Mouse (Mus musculus): Measurements from ENCODE around the gene Auts2. TPM values are rescaled to one million over a fixed set of nuclear protein-coding genes. Genes with fewer than 3 reads are reported as not detected.

Auts2 gene
- polyA plus RNA-seq, 1 experiment, result 39.0 TPM

DNA sequence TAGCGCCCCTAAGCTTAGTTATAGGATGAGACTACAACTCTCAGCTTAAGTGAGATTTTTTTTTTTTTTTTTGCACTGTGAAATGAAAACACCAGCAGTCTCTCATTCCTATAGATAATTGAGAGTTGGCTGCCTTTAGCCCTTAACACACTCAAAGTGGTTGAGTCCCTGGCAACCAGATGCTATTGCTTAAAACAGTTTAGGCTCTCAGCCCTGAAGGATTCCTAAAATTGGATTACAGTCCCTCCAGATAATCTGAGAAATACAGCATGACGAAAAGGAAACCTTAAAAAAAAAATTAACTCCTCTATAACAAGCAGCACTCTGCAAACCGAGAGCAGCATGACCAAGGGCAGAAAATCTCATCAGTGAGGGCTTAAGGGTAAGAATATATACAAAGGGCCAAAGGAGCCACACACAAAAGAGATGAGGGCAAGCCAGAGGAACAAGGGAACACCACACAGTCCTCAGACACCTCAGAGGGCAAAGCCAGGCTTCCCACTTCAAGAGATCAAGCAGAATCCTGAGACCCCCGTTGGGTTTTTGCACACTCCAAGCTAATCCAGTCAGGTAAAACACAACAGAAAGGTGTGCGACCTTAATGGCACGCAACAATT, 274.7 kb downstream of the Auts2 start:
- no peak for TF ChIP-seq POLR2A (IDR thresholded peaks at IDR 0.05; ENCODE audit: borderline replicate concordance, insufficient read depth, low read length)
- no peak for TF ChIP-seq CTCF (IDR thresholded peaks at IDR 0.05; ENCODE audit: borderline replicate concordance, insufficient read depth, low read depth, low read length)
- DNase-seq, result no peak
- Histone ChIP-seq H3K27ac (ENCODE audit: insufficient read depth, low read length) (no peak overlapping the region), H3K27me3 (ENCODE audit: control insufficient read depth, insufficient read depth, low read length) (no peaks in the 10 kb centered on the region), H3K4me3 (replicated peaks; ENCODE audit: insufficient read depth, low read depth, low read length) (no peak overlapping the region), H3K4me1 (ENCODE audit: control insufficient read depth, insufficient read depth, low read length) (peaks cover 8% of the 10 kb centered on the region; the same call in 1 of the 2 replicates)
- WGBS, result 87% methylated on average over 6 of the region's 6 CpGs

DNA sequence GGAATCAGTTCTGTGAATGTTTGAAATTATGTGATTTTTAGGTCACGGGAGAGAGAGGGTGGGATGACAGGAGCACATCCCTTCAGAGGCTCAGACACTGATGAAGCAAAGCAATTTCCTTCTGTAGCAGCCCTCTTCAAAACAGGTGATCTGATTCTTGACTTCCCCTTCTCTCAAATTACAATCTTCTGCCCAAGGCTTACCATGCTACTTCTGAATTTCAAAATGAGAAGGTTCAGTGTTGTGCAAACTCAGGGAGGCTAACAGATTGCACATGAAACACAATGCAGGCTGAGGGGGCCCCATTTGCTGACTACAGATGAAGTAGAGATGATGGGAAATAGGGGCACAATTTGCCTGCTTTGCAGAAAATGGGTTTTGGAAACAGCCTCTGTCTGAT, 278.1 kb downstream of the Auts2 start:
- WGBS, result 62% methylated on average over 1 of the region's 1 CpGs
- H3K4me1 ChIP-seq (ENCODE audit: control insufficient read depth, insufficient read depth, low read length), result peaks cover 5% of the 10 kb centered on the region; the same call in 1 of the 2 replicates
- TF ChIP-seq CTCF (IDR thresholded peaks at IDR 0.05; ENCODE audit: borderline replicate concordance, insufficient read depth, low read depth, low read length) (no peak), POLR2A (IDR thresholded peaks at IDR 0.05; ENCODE audit: borderline replicate concordance, insufficient read depth, low read length) (no peak)
- H3K4me3 ChIP-seq (replicated peaks; ENCODE audit: insufficient read depth, low read depth, low read length), result no peak overlapping the region
- DNase-seq, result no peak
- no peaks in the 10 kb centered on the region for H3K27me3 ChIP-seq (ENCODE audit: control insufficient read depth, insufficient read depth, low read length)
- H3K27ac ChIP-seq (ENCODE audit: insufficient read depth, low read length), result no peak overlapping the region

DNA sequence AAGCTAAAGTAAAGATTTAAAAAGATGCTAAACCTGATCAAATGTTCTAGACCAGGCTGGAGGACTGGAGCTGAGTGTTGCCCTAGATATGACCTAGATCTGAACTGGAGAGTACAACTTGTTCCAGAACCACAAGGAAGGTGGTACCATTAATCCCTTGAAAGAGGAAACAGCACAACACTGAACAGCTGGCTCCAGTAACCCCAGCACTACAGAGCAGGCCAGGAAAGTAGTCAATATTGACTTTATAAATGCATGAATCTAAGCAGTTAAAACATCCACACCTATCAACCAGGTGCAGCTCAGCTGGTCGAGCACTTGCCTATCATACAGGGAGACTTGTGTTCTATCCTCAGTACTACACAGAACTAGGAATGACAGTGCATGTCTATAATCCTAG, 281.4 kb downstream of the Auts2 start:
- no peak for DNase-seq
- H3K27me3 ChIP-seq (ENCODE audit: control insufficient read depth, insufficient read depth, low read length), result no peaks in the 10 kb centered on the region

DNA sequence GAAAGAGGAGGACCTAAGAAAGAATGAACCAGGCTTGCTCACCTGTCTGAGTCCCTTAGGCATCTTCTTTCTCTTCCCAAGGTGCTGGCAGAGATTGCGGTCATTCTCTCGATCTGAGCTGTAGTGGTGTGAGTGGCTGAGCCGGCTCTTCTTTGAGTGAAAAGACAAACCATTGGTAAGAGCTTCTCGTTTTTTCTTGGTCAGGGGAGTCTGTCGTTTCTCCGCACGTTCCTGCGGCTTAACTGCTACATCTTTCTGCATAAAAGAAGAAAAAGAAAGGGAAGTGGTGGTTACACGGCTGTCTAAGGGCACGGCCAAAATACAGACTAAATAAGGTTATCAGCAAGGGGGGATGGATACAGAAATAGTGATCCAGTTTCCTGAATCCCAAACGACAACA, 284.3 kb downstream of the Auts2 start:
- TF ChIP-seq POLR2A (IDR thresholded peaks at IDR 0.05; ENCODE audit: borderline replicate concordance, insufficient read depth, low read length) (no peak), CTCF (IDR thresholded peaks at IDR 0.05; ENCODE audit: borderline replicate concordance, insufficient read depth, low read depth, low read length) (no peak)
- 94% methylated on average over 11 of the region's 11 CpGs for WGBS
- no peaks in the 10 kb centered on the region; the same call in 1 of the 2 replicates for H3K4me1 ChIP-seq (ENCODE audit: control insufficient read depth, insufficient read depth, low read length)
- no peak overlapping the region for H3K4me3 ChIP-seq (replicated peaks; ENCODE audit: insufficient read depth, low read depth, low read length)
- H3K27me3 ChIP-seq (ENCODE audit: control insufficient read depth, insufficient read depth, low read length), result no peaks in the 10 kb centered on the region
- H3K27ac ChIP-seq (ENCODE audit: insufficient read depth, low read length), result no peak overlapping the region
- DNase-seq, result no peak

More for the DNA sequence above, 281.4 kb downstream of the Auts2 start:
- no peak for TF ChIP-seq CTCF (IDR thresholded peaks at IDR 0.05; ENCODE audit: borderline replicate concordance, insufficient read depth, low read depth, low read length)
- H3K27ac ChIP-seq (ENCODE audit: insufficient read depth, low read length), result no peak overlapping the region
- H3K4me3 ChIP-seq (replicated peaks; ENCODE audit: insufficient read depth, low read depth, low read length), result no peak overlapping the region
- H3K4me1 ChIP-seq (ENCODE audit: control insufficient read depth, insufficient read depth, low read length), result peaks cover 5% of the 10 kb centered on the region; the same call in 1 of the 2 replicates
- 97% methylated on average over 1 of the region's 1 CpGs for WGBS

DNA sequence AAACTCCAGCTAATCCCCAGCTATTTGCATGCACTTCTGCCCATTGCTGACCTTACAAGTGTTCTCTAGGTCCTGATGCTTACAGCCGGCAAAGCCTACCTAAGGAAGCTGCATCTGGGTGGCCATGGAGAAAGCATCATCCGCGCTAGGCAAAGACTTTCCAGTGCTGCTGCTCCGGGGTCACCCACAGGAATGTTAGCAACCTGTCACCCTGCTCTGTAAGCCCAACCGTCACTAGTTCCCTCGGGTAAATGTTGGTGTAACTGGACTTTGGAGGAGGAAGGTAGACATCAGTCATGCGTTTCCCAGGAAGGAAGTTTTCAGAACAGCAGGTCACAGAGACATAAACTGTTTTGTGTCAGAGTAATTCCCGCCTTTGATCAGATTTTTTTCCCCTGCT, 287.6 kb downstream of the Auts2 start:
- no peak overlapping the region for H3K4me3 ChIP-seq (replicated peaks; ENCODE audit: insufficient read depth, low read depth, low read length)
- no peaks in the 10 kb centered on the region for H3K27me3 ChIP-seq (ENCODE audit: control insufficient read depth, insufficient read depth, low read length)
- H3K27ac ChIP-seq (ENCODE audit: insufficient read depth, low read length), result no peak overlapping the region
- H3K4me1 ChIP-seq (ENCODE audit: control insufficient read depth, insufficient read depth, low read length), result no peaks in the 10 kb centered on the region
- 91% methylated on average over 8 of the region's 8 CpGs for WGBS
- TF ChIP-seq POLR2A (IDR thresholded peaks at IDR 0.05; ENCODE audit: borderline replicate concordance, insufficient read depth, low read length) (no peak), CTCF (IDR thresholded peaks at IDR 0.05; ENCODE audit: borderline replicate concordance, insufficient read depth, low read depth, low read length) (no peak)
- DNase-seq, result no peak

DNA sequence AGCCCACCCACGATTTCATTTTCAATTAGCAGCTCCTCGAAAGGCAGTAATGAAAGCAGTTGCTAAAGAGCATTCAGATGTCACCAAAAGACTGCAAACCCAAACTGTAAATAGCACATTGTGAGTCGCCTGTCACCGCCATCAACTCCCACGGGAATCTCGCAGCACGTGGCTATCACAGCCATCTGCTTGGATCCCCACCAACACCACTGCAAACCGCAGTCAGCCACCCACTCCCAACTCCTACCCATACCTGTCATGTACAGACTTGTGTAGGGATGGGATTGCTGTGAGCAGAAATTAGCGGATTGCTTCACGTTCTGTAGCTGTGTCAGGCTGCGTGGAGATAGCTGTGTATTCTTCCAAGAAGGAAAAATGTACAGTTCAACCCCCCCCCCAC, 293.6 kb downstream of the Auts2 start:
- TF ChIP-seq CTCF (IDR thresholded peaks at IDR 0.05; ENCODE audit: borderline replicate concordance, insufficient read depth, low read depth, low read length), result no peak
- TF ChIP-seq POLR2A (IDR thresholded peaks at IDR 0.05; ENCODE audit: borderline replicate concordance, insufficient read depth, low read length), result no peak
- Histone ChIP-seq H3K4me1 (ENCODE audit: control insufficient read depth, insufficient read depth, low read length) (peaks cover 4% of the 10 kb centered on the region; the same call in 1 of the 2 replicates), H3K4me3 (replicated peaks; ENCODE audit: insufficient read depth, low read depth, low read length) (no peak overlapping the region), H3K27me3 (ENCODE audit: control insufficient read depth, insufficient read depth, low read length) (no peaks in the 10 kb centered on the region), H3K27ac (ENCODE audit: insufficient read depth, low read length) (no peak overlapping the region)
- DNase-seq, result no peak
- 67% methylated on average over 11 of the region's 11 CpGs for WGBS

DNA sequence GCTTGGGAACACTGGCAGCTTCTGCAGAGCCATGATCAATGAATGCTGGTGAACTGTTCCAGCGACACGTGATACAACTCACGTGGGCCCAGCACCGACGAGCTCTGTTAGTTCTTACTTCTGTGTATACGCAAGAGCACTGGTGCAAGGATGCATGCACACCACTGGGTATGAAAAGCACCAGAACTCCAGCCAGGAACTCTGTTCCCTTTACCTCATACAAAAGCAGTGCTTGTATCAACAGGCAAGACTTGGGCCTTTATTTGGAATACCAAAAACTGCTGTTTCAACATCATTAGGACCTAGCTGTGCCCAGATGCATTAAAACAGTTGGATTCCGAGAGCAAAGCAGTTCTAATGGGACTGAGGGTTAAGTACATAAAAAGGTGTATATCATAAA, 295.1 kb downstream of the Auts2 start:
- WGBS, result 82% methylated on average over 7 of the region's 7 CpGs
- Histone ChIP-seq H3K4me1 (ENCODE audit: control insufficient read depth, insufficient read depth, low read length) (peaks cover 4% of the 10 kb centered on the region; the same call in 1 of the 2 replicates), H3K27ac (ENCODE audit: insufficient read depth, low read length) (no peak overlapping the region), H3K27me3 (ENCODE audit: control insufficient read depth, insufficient read depth, low read length) (no peaks in the 10 kb centered on the region), H3K4me3 (replicated peaks; ENCODE audit: insufficient read depth, low read depth, low read length) (no peak overlapping the region)
- TF ChIP-seq CTCF (IDR thresholded peaks at IDR 0.05; ENCODE audit: borderline replicate concordance, insufficient read depth, low read depth, low read length) (no peak), POLR2A (IDR thresholded peaks at IDR 0.05; ENCODE audit: borderline replicate concordance, insufficient read depth, low read length) (no peak)
- no peak for DNase-seq

DNA sequence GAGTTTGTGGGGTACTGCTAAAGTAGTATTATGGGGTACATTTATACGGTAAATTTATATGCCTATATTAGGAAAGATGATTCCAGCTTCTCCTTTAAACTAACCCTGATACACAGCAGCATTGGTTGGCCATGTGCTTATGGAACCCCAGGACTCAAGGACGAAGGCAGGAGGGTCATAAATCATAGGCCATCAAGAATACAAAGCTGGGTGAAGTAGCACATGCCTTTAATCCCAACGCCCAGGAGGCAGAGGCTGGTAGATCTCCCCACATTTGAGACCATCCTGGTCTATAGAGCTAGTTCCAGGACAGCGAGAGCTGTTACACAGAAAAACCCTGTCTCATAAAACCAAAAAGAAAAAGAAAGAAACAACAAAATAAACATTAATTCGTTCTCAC, 307.7 kb downstream of the Auts2 start:
- no peaks in the 10 kb centered on the region; the same call in 1 of the 2 replicates for H3K4me1 ChIP-seq (ENCODE audit: control insufficient read depth, insufficient read depth, low read length)
- WGBS, result 93% methylated on average over 5 of the region's 5 CpGs
- H3K27me3 ChIP-seq (ENCODE audit: control insufficient read depth, insufficient read depth, low read length), result no peaks in the 10 kb centered on the region
- no peak overlapping the region for H3K4me3 ChIP-seq (replicated peaks; ENCODE audit: insufficient read depth, low read depth, low read length)
- DNase-seq, result no peak
- TF ChIP-seq CTCF (IDR thresholded peaks at IDR 0.05; ENCODE audit: borderline replicate concordance, insufficient read depth, low read depth, low read length), result no peak
- no peak for TF ChIP-seq POLR2A (IDR thresholded peaks at IDR 0.05; ENCODE audit: borderline replicate concordance, insufficient read depth, low read length)
- no peak overlapping the region for H3K27ac ChIP-seq (ENCODE audit: insufficient read depth, low read length)

Measured in cerebellum, adult 2 months (tissue).